9 mouse cellular contexts compared by ENCODE assay signal in the genomic region with DNA sequence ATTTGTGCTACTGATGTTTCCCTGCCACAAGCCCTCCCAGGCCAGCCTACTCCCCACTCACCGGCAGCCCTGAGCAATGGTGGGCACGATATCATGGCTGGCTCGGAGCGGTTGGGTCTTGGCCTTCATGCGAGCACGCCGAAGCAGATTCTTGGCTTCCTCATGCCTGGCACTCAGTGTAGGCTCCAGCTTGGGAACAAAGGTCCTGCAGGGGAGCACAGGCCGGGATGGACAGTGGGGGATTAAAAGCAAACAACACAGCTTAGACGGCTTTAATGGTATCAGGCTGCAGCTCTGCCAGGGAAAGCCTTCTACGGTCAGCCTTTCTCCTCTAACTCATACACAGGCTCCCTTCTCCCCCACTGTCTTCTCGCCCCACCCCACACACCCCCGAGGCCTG. TPM values are rescaled to one million over a fixed set of nuclear protein-coding genes. Genes with fewer than 3 reads are reported as not detected.
A peak's percentile ranks its signal among the peaks of the same experiment; 100 is the strongest.
DNase-seq lines count a peak whose midpoint lies in the region; ATAC-seq lines count a peak whose summit lies in the region.
"Had no signal": no experiment of that assay in that cellular context is flagged by ENCODE, and none has a peak within 500 bp of the region (broad histone marks: within the 10 kb centered on the region; RNA-seq: fewer than 3 reads in every experiment).

No protein-coding gene starts in this region.

- H3K9me3 ChIP-seq in limb, embryonic 12.5 days = no peaks in the 10 kb centered on the region

- H3K27me3 ChIP-seq in limb, embryonic 12.5 days = no peaks in the 10 kb centered on the region

- peaks cover 97% of the 10 kb centered on the region for H3K4me1 ChIP-seq in limb, embryonic 12.5 days (replicated peaks)

- no peak overlapping the region for H3K4me2 ChIP-seq in limb, embryonic 12.5 days

- ATAC-seq in limb, embryonic 12.5 days (ENCODE audit: insufficient number of reproducible peaks, insufficient read depth, low FRiP score, low TSS enrichment, low read depth) = no peak
- no peak for ATAC-seq in erythroid progenitor cell, adult 5-6 weeks (replicated peaks; ENCODE audit: low FRiP score, poor library complexity, severe bottlenecking)

- H3K9ac ChIP-seq in limb, embryonic 12.5 days (replicated peaks) = no peak overlapping the region

- WGBS in limb, embryonic 12.5 days = 78% methylated on average over 12 of the region's 12 CpGs

- H3K36me3 ChIP-seq in limb, embryonic 12.5 days = peaks cover 23% of the 10 kb centered on the region

- peak overlapping the region; percentile 46; the same call in 1 of the 2 replicates for H3K27ac ChIP-seq in limb, embryonic 12.5 days

- H3K4me3 ChIP-seq in limb, embryonic 12.5 days (replicated peaks) = no peak overlapping the region

- peak; percentile 59 for DNase-seq in cerebellum, adult 9-11 months
- DNase-seq in cerebellum, adult 8-10 months = no peak
- peak; percentile 70 for DNase-seq in retina, adult 2 months (ENCODE audit: low read depth, low spot score)
- no peak for DNase-seq in retina, embryonic 14.5 days (ENCODE audit: low spot score)
- DNase-seq in gastrocnemius, postnatal 25 days = no peak
- no peak for DNase-seq in adrenal gland, postnatal 25 days
- DNase-seq: lung, adult 18-20 months had no signal

RNA-seq across cellular contexts. Expression of a gene that starts 11.9 kb away (rescaled TPM):
- polyA plus RNA-seq in limb, embryonic 12.5 days (2016; fragmentation: Nextera tagmentation; extraction: Ambion mirVana) = 8.4 and 8.6 TPM in 2 replicates
- total RNA-seq in gastrocnemius, postnatal 25 days (2021) = 1 to 10 TPM; 1.7 to 2.3 TPM
- total RNA-seq in adrenal gland, postnatal 25 days (2021) = 33.9 and 35.3 TPM in 2 replicates
- not detected in 2 replicates for total RNA-seq in erythroid progenitor cell, adult 5-6 weeks (2015; ENCODE audit: low replicate concordance)
- not detected in 2 replicates for total RNA-seq in erythroid progenitor cell, adult 5-6 weeks (2017; ENCODE audit: low replicate concordance)

Comparison
In these comparisons a context has a peak if more than half of its experiments do, and no peak if none do; other contexts are left out.
1. DNase-seq: peak in cerebellum, adult 9-11 months (single experiment) and retina, adult 2 months (single experiment); none in cerebellum, adult 8-10 months (single experiment), retina, embryonic 14.5 days (single experiment), gastrocnemius, postnatal 25 days (single experiment) and adrenal gland, postnatal 25 days (single experiment).
2. RNA of a gene that starts 11.9 kb away (total RNA-seq): 33.9 to 35.3 TPM in adrenal gland, postnatal 25 days; 1.7 to 2.3 TPM in gastrocnemius, postnatal 25 days and not detected in erythroid progenitor cell, adult 5-6 weeks; every median in the first group is over 10 times any median in the second.